Mouse (Mus musculus) hindbrain, embryonic 13.5 days (tissue): Measurements from ENCODE around the gene Sprr2b. TPM values are rescaled to one million over a fixed set of nuclear protein-coding genes. Genes with fewer than 3 reads are reported as not detected.
"Not testable (repeated sequence)": the region's sequence is repeated elsewhere in the genome, so short reads cannot be mapped to it uniquely, and the experiment has no call there.

ENCODE experiments used
- ATAC-seq: fragments of 200-750 bp; cut with Nextera tagmentation; 2 replicates; pipeline ENCODE4 v1.8.0; 2017; ENCODE audit warnings: moderate TSS enrichment; ENCODE audit not compliant: low FRiP score
- H3K27ac ChIP-seq: fragments of 300-500 bp; sonication (generic); 2 replicates; pipeline ENCODE4 v1.5.1; 2015; ENCODE audit warnings: inconsistent platforms, mild to moderate bottlenecking, moderate library complexity
- H3K27me3 ChIP-seq: fragments of 300-500 bp; sonication (generic); 2 replicates; pipeline ENCODE4 v1.6.1; 2015; ENCODE audit warnings: mild to moderate bottlenecking, inconsistent platforms
- H3K36me3 ChIP-seq: fragments of 300-500 bp; sonication (generic); 2 replicates; pipeline ENCODE4 v1.6.1; 2015; ENCODE audit warnings: mild to moderate bottlenecking, inconsistent platforms
- H3K4me1 ChIP-seq: fragments of 300-500 bp; sonication (generic); replicated peaks from 2 replicates; pipeline ENCODE4 v1.6.1; 2015; ENCODE audit warnings: inconsistent platforms
- H3K4me2 ChIP-seq: fragments of 300-500 bp; sonication (generic); 2 replicates; pipeline ENCODE4 v1.6.1; 2015; ENCODE audit warnings: inconsistent platforms, mild to moderate bottlenecking, moderate library complexity
- H3K4me3 ChIP-seq: fragments of 300-500 bp; sonication (generic); 2 replicates; pipeline ENCODE4 v1.5.1; 2015; ENCODE audit warnings: mild to moderate bottlenecking, inconsistent platforms
- H3K9ac ChIP-seq: fragments of 300-500 bp; sonication (generic); 2 replicates; pipeline ENCODE4 v1.6.1; 2015; ENCODE audit warnings: mild to moderate bottlenecking, inconsistent platforms
- H3K9me3 ChIP-seq: fragments of 300-500 bp; sonication (generic); 2 replicates; pipeline ENCODE4 v1.6.1; 2016; ENCODE audit warnings: inconsistent platforms
- WGBS: fragments of 180-500 bp; shearing (Covaris S2); methylation state at CpG from one replicate; pipeline ENCODE4 v1.1.7; 2015; 5-methylcytosine and 5-hydroxymethylcytosine counted together
- polyA plus RNA-seq: library from polyadenylated mRNA; unstranded; fragments of >200 nt; fragmentation: Nextera tagmentation; extraction: Ambion mirVana; gene quantifications from 2 replicates; pipeline ENCODE4 v1.2.1, GENCODE M21; 2015

Sprr2b gene
- polyA plus RNA-seq, result 0.35 TPM in 1 of 2 replicates, not detected in the other

- Histone ChIP-seq H3K9me3 (no peaks in the 10 kb centered on the region), H3K27me3 (no peaks in the 10 kb centered on the region), H3K4me1 (no peaks in the 10 kb centered on the region), H3K27ac (no peak within 1 kb of the TSS), H3K36me3 (no peaks in the 10 kb centered on the region), H3K4me2 (no peak within 1 kb of the TSS), H3K4me3 (no peak within 1 kb of the TSS), H3K9ac (no peak within 1 kb of the TSS)
- ATAC-seq, result no peak
- 80% methylated on average over 2 of the region's 2 CpGs for whole genome bisulfite sequencing
These were observed at the start of gene Sprr2b for GRCm38 (mm10) chr3:92316320-92316719. Gene Sprr2b, plus strand, starts transcription at chr3:92316620.

GRCm38 (mm10) chr3:92271414-92271985, 44.9 kb upstream of the Sprr2b start:
- H3K4me1 ChIP-seq, H3K9ac ChIP-seq, H3K9me3 ChIP-seq, H3K27me3 ChIP-seq, H3K4me3 ChIP-seq, H3K36me3 ChIP-seq, H3K4me2 ChIP-seq, ATAC-seq, H3K27ac ChIP-seq: not testable (repeated sequence)
- WGBS, result no CpG with 5 or more reads among the region's 4 CpGs

- not testable (repeated sequence) for H3K9me3 ChIP-seq, H3K4me2 ChIP-seq, ATAC-seq, H3K9ac ChIP-seq, H3K4me1 ChIP-seq, H3K27ac ChIP-seq, H3K36me3 ChIP-seq, H3K27me3 ChIP-seq, H3K4me3 ChIP-seq
These were observed 42.9 kb upstream of the Sprr2b start for GRCm38 (mm10) chr3:92273504-92273903.

GRCm38 (mm10) chr3:92274018-92274417, 42.4 kb upstream of the Sprr2b start:
- not testable (repeated sequence) for H3K27me3 ChIP-seq, H3K4me2 ChIP-seq, H3K9ac ChIP-seq, H3K27ac ChIP-seq, H3K9me3 ChIP-seq, H3K4me1 ChIP-seq, H3K36me3 ChIP-seq, ATAC-seq, H3K4me3 ChIP-seq
- no CpG with 5 or more reads among the region's 1 CpGs for WGBS

GRCm38 (mm10) chr3:92279663-92280062, 36.8 kb upstream of the Sprr2b start:
- not testable (repeated sequence) for H3K27me3 ChIP-seq, H3K4me3 ChIP-seq, H3K9me3 ChIP-seq, H3K9ac ChIP-seq, H3K27ac ChIP-seq, H3K4me1 ChIP-seq, H3K4me2 ChIP-seq, H3K36me3 ChIP-seq
- 0 out of 2 replicates have a peak, but pooled peaks have one; percentile 23 for ATAC-seq

- not testable (repeated sequence) for H3K9ac ChIP-seq, H3K27ac ChIP-seq, H3K4me3 ChIP-seq, H3K4me1 ChIP-seq, H3K9me3 ChIP-seq, ATAC-seq, H3K4me2 ChIP-seq, H3K27me3 ChIP-seq, H3K36me3 ChIP-seq
- 52% methylated on average over 5 of the region's 12 CpGs for WGBS
These were observed 35.3 kb upstream of the Sprr2b start for GRCm38 (mm10) chr3:92280963-92281606.

- H3K9me3 ChIP-seq, H3K4me3 ChIP-seq, H3K4me1 ChIP-seq, ATAC-seq, H3K36me3 ChIP-seq, H3K4me2 ChIP-seq, H3K27ac ChIP-seq, H3K9ac ChIP-seq, H3K27me3 ChIP-seq: not testable (repeated sequence)
- WGBS, result 93% methylated on average over 1 of the region's 1 CpGs
These were observed 31.3 kb upstream of the Sprr2b start, which contains the start of gene Sprr2a3 for GRCm38 (mm10) chr3:92285101-92285500. Gene Sprr2a3, plus strand, starts transcription at chr3:92285417.

- H3K4me2 ChIP-seq, ATAC-seq: not testable (repeated sequence)
- 77% methylated on average over 6 of the region's 6 CpGs for WGBS
These were observed 27.9 kb upstream of the Sprr2b start for GRCm38 (mm10) chr3:92288489-92288888.

GRCm38 (mm10) chr3:92307406-92307805, 9.0 kb upstream of the Sprr2b start:
- Histone ChIP-seq H3K4me2 (no peak overlapping the region), H3K9me3 (no peaks in the 10 kb centered on the region), H3K27ac (no peak overlapping the region), H3K9ac (no peak overlapping the region), H3K36me3 (no peaks in the 10 kb centered on the region), H3K4me1 (no peaks in the 10 kb centered on the region), H3K27me3 (no peaks in the 10 kb centered on the region), H3K4me3 (no peak overlapping the region)
- no peak for ATAC-seq
- WGBS, result 91% methylated on average over 1 of the region's 1 CpGs

More at GRCm38 (mm10) chr3:92288489-92288888, 27.9 kb upstream of the Sprr2b start:
- not testable (repeated sequence) for H3K27me3 ChIP-seq, H3K4me1 ChIP-seq, H3K4me3 ChIP-seq, H3K36me3 ChIP-seq, H3K27ac ChIP-seq, H3K9me3 ChIP-seq, H3K9ac ChIP-seq

GRCm38 (mm10) chr3:92317384-92317783, 964 bp downstream of the Sprr2b start:
- Histone ChIP-seq H3K27me3 (no peaks in the 10 kb centered on the region), H3K9me3 (no peaks in the 10 kb centered on the region), H3K4me1 (no peaks in the 10 kb centered on the region), H3K27ac (no peak overlapping the region), H3K4me3 (no peak overlapping the region), H3K9ac (no peak overlapping the region), H3K36me3 (no peaks in the 10 kb centered on the region), H3K4me2 (no peak overlapping the region)
- ATAC-seq, result no peak
- 74% methylated on average over 2 of the region's 2 CpGs for WGBS

GRCm38 (mm10) chr3:92336278-92336677, 19.9 kb downstream of the Sprr2b start:
- no peak for ATAC-seq
- 86% methylated on average over 1 of the region's 1 CpGs for WGBS
- H3K27ac ChIP-seq, result no peak overlapping the region

GRCm38 (mm10) chr3:92338840-92339239, 22.4 kb downstream of the Sprr2b start, which contains the start of gene Sprr2d:
Gene Sprr2d, plus strand, starts transcription at chr3:92339140.
- no peaks in the 10 kb centered on the region for H3K36me3 ChIP-seq
- WGBS, result 88% methylated on average over 5 of the region's 5 CpGs
- ATAC-seq, result no peak
- no peak within 1 kb of the TSS for H3K9ac ChIP-seq
- H3K27me3 ChIP-seq, result no peaks in the 10 kb centered on the region
- no peak within 1 kb of the TSS for H3K4me2 ChIP-seq
- H3K9me3 ChIP-seq, result no peaks in the 10 kb centered on the region
- no peak within 1 kb of the TSS for H3K4me3 ChIP-seq
- H3K4me1 ChIP-seq, result no peaks in the 10 kb centered on the region
- no peak within 1 kb of the TSS for H3K27ac ChIP-seq

More at GRCm38 (mm10) chr3:92336278-92336677, 19.9 kb downstream of the Sprr2b start:
- H3K9ac ChIP-seq, result no peak overlapping the region
- H3K27me3 ChIP-seq, result no peaks in the 10 kb centered on the region
- no peaks in the 10 kb centered on the region for H3K9me3 ChIP-seq
- no peak overlapping the region for H3K4me2 ChIP-seq
- H3K4me1 ChIP-seq, result no peaks in the 10 kb centered on the region
- H3K4me3 ChIP-seq, result no peak overlapping the region
- H3K36me3 ChIP-seq, result no peaks in the 10 kb centered on the region

- no peak within 1 kb of the TSS for H3K27ac ChIP-seq
- H3K9ac ChIP-seq, result no peak within 1 kb of the TSS
- no peak for ATAC-seq
- no peaks in the 10 kb centered on the region for H3K36me3 ChIP-seq
- H3K4me1 ChIP-seq, result no peaks in the 10 kb centered on the region
- 85% methylated on average over 2 of the region's 2 CpGs for WGBS
- no peak within 1 kb of the TSS for H3K4me2 ChIP-seq
- H3K4me3 ChIP-seq, result no peak within 1 kb of the TSS
- H3K9me3 ChIP-seq, result no peaks in the 10 kb centered on the region
- no peaks in the 10 kb centered on the region for H3K27me3 ChIP-seq
These were observed 35.4 kb downstream of the Sprr2b start, which contains the start of gene Sprr2e for GRCm38 (mm10) chr3:92351843-92352242. Gene Sprr2e, plus strand, starts transcription at chr3:92352143.
